Mouse (Mus musculus): ENCODE results near the gene Zfp148. TPM values are rescaled to one million over a fixed set of nuclear protein-coding genes. Genes with fewer than 3 reads are reported as not detected.
A peak's percentile ranks its signal among the peaks of the same experiment; 100 is the strongest.

The Zfp148 gene
- polyA plus RNA-seq, 1 experiment: 30.6 TPM

GRCm38 (mm10) chr16:33516807-33517565 is 136.3 kb downstream of the Zfp148 start, which contains the start of gene Slc12a8:
TSS of gene Slc12a8 (plus strand) at chr16:33517328.
- Histone ChIP-seq H3K4me3 (replicated peaks; ENCODE audit: control insufficient read depth, low read depth, low read length) (no peak within 1 kb of the TSS), H3K27ac (ENCODE audit: control insufficient read depth, insufficient read depth, low read depth, low read length, poor library complexity) (no peak within 1 kb of the TSS), H3K4me1 (ENCODE audit: control insufficient read depth, insufficient read depth, low read length) (no peaks in the 10 kb centered on the region)
- WGBS: 14% methylated on average over 27 of the region's 27 CpGs
- TF ChIP-seq CTCF (IDR thresholded peaks at IDR 0.05; ENCODE audit: control insufficient read depth, insufficient read depth, low read length): no peak

DNA sequence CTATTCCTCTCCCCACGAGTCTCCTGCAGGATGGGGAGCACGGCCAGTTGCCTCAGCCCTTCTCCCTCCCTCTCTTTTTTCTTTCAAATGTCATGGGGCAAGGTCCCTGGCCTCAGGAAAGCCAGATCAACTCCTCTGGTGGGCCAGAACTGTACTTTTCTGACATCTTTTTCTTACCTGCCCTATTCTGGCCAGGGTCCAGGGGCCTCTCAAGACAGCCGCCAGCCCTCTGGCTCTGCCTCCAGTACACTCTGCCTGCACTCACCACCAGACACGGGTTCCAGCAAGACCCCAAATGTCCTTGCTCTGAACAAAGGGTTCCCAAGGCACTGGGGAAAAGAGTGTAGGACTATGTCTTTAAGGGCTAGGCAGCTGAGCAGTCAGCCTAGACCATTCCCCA is 137.0 kb downstream of the Zfp148 start:
- Histone ChIP-seq H3K4me3 (replicated peaks; ENCODE audit: control insufficient read depth, low read depth, low read length) (no peak overlapping the region), H3K4me1 (ENCODE audit: control insufficient read depth, insufficient read depth, low read length) (no peaks in the 10 kb centered on the region), H3K27ac (ENCODE audit: control insufficient read depth, insufficient read depth, low read depth, low read length, poor library complexity) (no peak overlapping the region)
- no peak for TF ChIP-seq POLR2A (IDR thresholded peaks at IDR 0.05; ENCODE audit: borderline replicate concordance, control insufficient read depth, low read depth, low read length)
- TF ChIP-seq CTCF (IDR thresholded peaks at IDR 0.05; ENCODE audit: control insufficient read depth, insufficient read depth, low read length): no peak
- 45% methylated on average over 4 of the region's 4 CpGs for WGBS

GRCm38 (mm10) chr16:33518236-33518635 is 137.6 kb downstream of the Zfp148 start:
- Histone ChIP-seq H3K27ac (ENCODE audit: control insufficient read depth, insufficient read depth, low read depth, low read length, poor library complexity) (no peak overlapping the region), H3K4me1 (ENCODE audit: control insufficient read depth, insufficient read depth, low read length) (no peaks in the 10 kb centered on the region), H3K4me3 (replicated peaks; ENCODE audit: control insufficient read depth, low read depth, low read length) (no peak overlapping the region)
- TF ChIP-seq CTCF (IDR thresholded peaks at IDR 0.05; ENCODE audit: control insufficient read depth, insufficient read depth, low read length): no peak
- TF ChIP-seq POLR2A (IDR thresholded peaks at IDR 0.05; ENCODE audit: borderline replicate concordance, control insufficient read depth, low read depth, low read length): no peak
- 73% methylated on average over 7 of the region's 7 CpGs for WGBS

- WGBS: 70% methylated on average over 6 of the region's 6 CpGs
- no peak for TF ChIP-seq POLR2A (IDR thresholded peaks at IDR 0.05; ENCODE audit: borderline replicate concordance, control insufficient read depth, low read depth, low read length)
- no peak for TF ChIP-seq CTCF (IDR thresholded peaks at IDR 0.05; ENCODE audit: control insufficient read depth, insufficient read depth, low read length)
- no peaks in the 10 kb centered on the region for H3K4me1 ChIP-seq (ENCODE audit: control insufficient read depth, insufficient read depth, low read length)
- no peak overlapping the region for H3K4me3 ChIP-seq (replicated peaks; ENCODE audit: control insufficient read depth, low read depth, low read length)
- H3K27ac ChIP-seq (ENCODE audit: control insufficient read depth, insufficient read depth, low read depth, low read length, poor library complexity): no peak overlapping the region
Observed at GRCm38 (mm10) chr16:33519916-33520568, 139.4 kb downstream of the Zfp148 start.

- 63% methylated on average over 4 of the region's 4 CpGs for WGBS
- no peaks in the 10 kb centered on the region for H3K4me1 ChIP-seq (ENCODE audit: control insufficient read depth, insufficient read depth, low read length)
- H3K4me3 ChIP-seq (replicated peaks; ENCODE audit: control insufficient read depth, low read depth, low read length): no peak overlapping the region
- no peak overlapping the region for H3K27ac ChIP-seq (ENCODE audit: control insufficient read depth, insufficient read depth, low read depth, low read length, poor library complexity)
- TF ChIP-seq POLR2A (IDR thresholded peaks at IDR 0.05; ENCODE audit: borderline replicate concordance, control insufficient read depth, low read depth, low read length) (no peak), CTCF (IDR thresholded peaks at IDR 0.05; ENCODE audit: control insufficient read depth, insufficient read depth, low read length) (no peak)
Observed at GRCm38 (mm10) chr16:33522516-33522915, 141.9 kb downstream of the Zfp148 start.

- Histone ChIP-seq H3K4me3 (replicated peaks; ENCODE audit: control insufficient read depth, low read depth, low read length) (no peak overlapping the region), H3K4me1 (ENCODE audit: control insufficient read depth, insufficient read depth, low read length) (no peaks in the 10 kb centered on the region), H3K27ac (ENCODE audit: control insufficient read depth, insufficient read depth, low read depth, low read length, poor library complexity) (no peak overlapping the region)
- TF ChIP-seq POLR2A (IDR thresholded peaks at IDR 0.05; ENCODE audit: borderline replicate concordance, control insufficient read depth, low read depth, low read length): no peak
- TF ChIP-seq CTCF (IDR thresholded peaks at IDR 0.05; ENCODE audit: control insufficient read depth, insufficient read depth, low read length): no peak
- WGBS: 79% methylated on average over 10 of the region's 10 CpGs
Observed at GRCm38 (mm10) chr16:33523571-33523970, 142.9 kb downstream of the Zfp148 start.

DNA sequence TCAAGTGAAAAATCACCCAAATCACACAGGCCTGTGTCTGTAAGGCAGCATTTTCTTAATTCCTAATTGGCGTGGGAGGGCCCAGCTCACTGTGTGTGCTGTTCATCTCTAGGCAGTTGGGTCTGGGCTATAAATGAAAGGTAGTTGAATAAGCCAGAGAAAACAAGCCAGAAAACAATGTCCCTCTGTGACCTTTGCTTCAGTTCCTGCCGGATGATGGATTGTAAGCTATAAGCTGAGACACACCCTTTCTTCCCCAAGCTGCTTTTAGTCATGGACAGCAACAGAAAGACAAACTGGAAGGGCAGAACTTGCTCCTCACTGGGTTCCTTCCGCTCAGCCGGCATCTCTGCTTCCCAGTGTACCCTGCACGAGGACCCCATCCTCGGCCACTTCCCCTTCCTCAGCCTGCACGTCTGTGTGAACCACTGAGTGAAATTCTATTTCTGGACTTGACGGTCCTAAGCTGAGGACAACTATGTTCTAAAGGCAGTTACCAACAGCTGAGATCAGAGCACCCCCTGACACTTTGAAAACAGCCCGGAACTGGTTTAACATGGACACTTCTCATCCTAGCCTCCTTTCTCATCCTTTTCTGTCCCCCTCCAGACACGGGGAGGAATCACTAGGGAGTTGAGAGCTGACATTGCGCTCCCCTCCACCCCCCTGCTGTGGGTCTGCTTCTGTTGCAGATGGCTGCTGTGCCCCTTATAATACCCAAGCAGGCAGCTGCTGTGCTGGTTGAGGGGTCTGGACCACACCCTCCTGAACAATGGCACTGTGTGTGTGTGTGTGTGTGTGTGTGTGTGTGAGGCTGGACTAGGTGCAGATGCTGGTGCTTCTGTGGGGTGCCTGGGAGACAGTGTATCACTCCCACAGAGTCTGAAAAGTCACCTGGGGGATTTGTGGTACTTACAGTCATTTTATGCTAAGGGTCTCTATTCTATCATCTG is 149.1 kb downstream of the Zfp148 start:
- no peak overlapping the region for H3K4me3 ChIP-seq (replicated peaks; ENCODE audit: control insufficient read depth, low read depth, low read length)
- peak overlapping the region; percentile 11; the same call in 1 of the 2 replicates for H3K27ac ChIP-seq (ENCODE audit: control insufficient read depth, insufficient read depth, low read depth, low read length, poor library complexity)
- no peaks in the 10 kb centered on the region for H3K4me1 ChIP-seq (ENCODE audit: control insufficient read depth, insufficient read depth, low read length)
- WGBS: 32% methylated on average over 11 of the region's 11 CpGs
- no peak for TF ChIP-seq POLR2A (IDR thresholded peaks at IDR 0.05; ENCODE audit: borderline replicate concordance, control insufficient read depth, low read depth, low read length)
- no peak for TF ChIP-seq CTCF (IDR thresholded peaks at IDR 0.05; ENCODE audit: control insufficient read depth, insufficient read depth, low read length)

GRCm38 (mm10) chr16:33531184-33531583 is 150.5 kb downstream of the Zfp148 start:
- H3K27ac ChIP-seq (ENCODE audit: control insufficient read depth, insufficient read depth, low read depth, low read length, poor library complexity): no peak overlapping the region
- TF ChIP-seq POLR2A (IDR thresholded peaks at IDR 0.05; ENCODE audit: borderline replicate concordance, control insufficient read depth, low read depth, low read length) (no peak), CTCF (IDR thresholded peaks at IDR 0.05; ENCODE audit: control insufficient read depth, insufficient read depth, low read length) (no peak)
- no peak overlapping the region for H3K4me3 ChIP-seq (replicated peaks; ENCODE audit: control insufficient read depth, low read depth, low read length)
- 56% methylated on average over 8 of the region's 8 CpGs for WGBS
- H3K4me1 ChIP-seq (ENCODE audit: control insufficient read depth, insufficient read depth, low read length): no peaks in the 10 kb centered on the region
